Mouse (Mus musculus) limb, embryonic 12.5 days (tissue): Measurements from ENCODE around the gene Pdlim7. TPM values are rescaled to one million over a fixed set of nuclear protein-coding genes. Genes with fewer than 3 reads are reported as not detected.
A peak's percentile ranks its signal among the peaks of the same experiment; 100 is the strongest.

Experiments
- ATAC-seq: fragments of 200-750 bp; cut with Nextera tagmentation; 2 replicates; pipeline ENCODE4 v1.8.0; 2017; ENCODE audit warnings: low read depth, moderate TSS enrichment; ENCODE audit not compliant: insufficient number of reproducible peaks, insufficient read depth, low FRiP score, low TSS enrichment
- H3K27ac ChIP-seq: fragments of 300-500 bp; sonication (generic); 2 replicates; pipeline ENCODE4 v1.5.1; 2016; ENCODE audit warnings: mild to moderate bottlenecking, moderate library complexity
- H3K27me3 ChIP-seq: fragments of 300-500 bp; sonication (generic); 2 replicates; pipeline ENCODE4 v1.6.1; 2016; ENCODE audit warnings: mild to moderate bottlenecking, moderate library complexity
- H3K36me3 ChIP-seq: fragments of 300-500 bp; sonication (generic); 2 replicates; pipeline ENCODE4 v1.6.1; 2016; ENCODE audit warnings: mild to moderate bottlenecking, moderate library complexity
- H3K4me1 ChIP-seq: fragments of 300-500 bp; sonication (generic); replicated peaks from 2 replicates; pipeline ENCODE4 v1.6.1; 2016
- H3K4me2 ChIP-seq: fragments of 300-500 bp; sonication (generic); 2 replicates; pipeline ENCODE4 v1.6.1; 2016; ENCODE audit warnings: mild to moderate bottlenecking, moderate library complexity
- H3K4me3 ChIP-seq: fragments of 300-500 bp; sonication (generic); replicated peaks from 2 replicates; pipeline ENCODE4 v1.5.1; 2016; ENCODE audit warnings: mild to moderate bottlenecking
- H3K9ac ChIP-seq: fragments of 300-500 bp; sonication (generic); replicated peaks from 2 replicates; pipeline ENCODE4 v1.6.1; 2016; ENCODE audit warnings: mild to moderate bottlenecking, moderate library complexity
- H3K9me3 ChIP-seq: fragments of 300-500 bp; sonication (generic); 2 replicates; pipeline ENCODE4 v1.6.1; 2016; ENCODE audit warnings: mild to moderate bottlenecking, moderate library complexity
- WGBS: fragments of 180-500 bp; shearing (Covaris S2); methylation state at CpG from one replicate; pipeline ENCODE4 v1.1.7; 2016; 5-methylcytosine and 5-hydroxymethylcytosine counted together
- polyA plus RNA-seq: library from polyadenylated mRNA; unstranded; fragments of >200 nt; fragmentation: Nextera tagmentation; extraction: Ambion mirVana; gene quantifications from 2 replicates; pipeline ENCODE4 v1.2.1, GENCODE M21; 2016

The Pdlim7 gene
- 154 and 158 TPM in 2 replicates for polyA plus RNA-seq

DNA sequence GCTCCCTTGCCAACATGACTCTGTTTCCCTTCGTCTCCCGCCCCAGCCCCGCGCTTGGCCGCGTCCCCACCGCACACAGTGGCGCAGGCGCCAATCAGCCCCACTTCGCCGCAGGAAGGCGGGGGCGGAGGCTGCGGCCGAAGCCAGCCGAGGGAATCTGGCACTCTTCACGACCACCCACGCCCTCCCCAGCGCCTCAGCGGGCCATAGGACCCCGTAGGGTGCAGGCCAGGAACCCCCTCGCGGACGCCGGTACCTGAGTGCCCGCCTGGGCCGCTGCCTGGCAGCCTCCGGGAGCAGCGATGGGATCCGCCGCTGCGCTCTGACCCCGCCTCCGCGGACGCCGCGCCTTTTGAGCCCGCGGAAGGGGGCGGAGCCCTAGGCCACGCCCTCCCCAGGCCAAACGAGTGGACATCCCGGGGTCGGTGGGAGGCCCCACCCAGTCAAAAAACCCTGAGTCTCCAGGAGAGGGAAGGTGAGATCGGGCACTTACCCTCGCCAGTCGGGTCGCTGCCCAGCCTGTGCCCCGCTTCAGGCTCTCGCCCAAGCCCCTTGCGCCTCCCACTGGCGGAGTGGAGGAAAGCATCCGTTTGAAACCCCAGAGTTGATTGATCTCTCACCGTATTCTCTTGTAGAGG lies at the start of gene Pdlim7:
TSS of gene Pdlim7 (minus strand) at position 566 of the 638 bp plus-strand sequence.
- H3K9me3 ChIP-seq, result no peaks in the 10 kb centered on the region
- H3K4me3 ChIP-seq, result peak within 1 kb of the TSS; percentile 93
- peaks cover 33% of the 10 kb centered on the region for H3K4me1 ChIP-seq
- H3K36me3 ChIP-seq, result peaks cover 27% of the 10 kb centered on the region
- peak within 1 kb of the TSS; percentile 93 for H3K9ac ChIP-seq
- H3K27ac ChIP-seq, result peak within 1 kb of the TSS; percentile 94
- peak; percentile 50 for ATAC-seq
- H3K4me2 ChIP-seq, result peak within 1 kb of the TSS; percentile 93
- under 1% methylated on average over 55 of the region's 55 CpGs for WGBS
- peaks cover 7% of the 10 kb centered on the region; the same call in 1 of the 2 replicates for H3K27me3 ChIP-seq

- H3K36me3 ChIP-seq, result peaks cover 62% of the 10 kb centered on the region
- no peak overlapping the region for H3K9ac ChIP-seq
- 0 out of 2 replicates have a peak overlapping the region, but pooled peaks have one; percentile 7 for H3K27ac ChIP-seq
- H3K4me2 ChIP-seq, result no peak overlapping the region
- ATAC-seq, result no peak
- no peaks in the 10 kb centered on the region for H3K4me1 ChIP-seq
- H3K4me3 ChIP-seq, result no peak overlapping the region
- no peaks in the 10 kb centered on the region for H3K27me3 ChIP-seq
- WGBS, result 78% methylated on average over 6 of the region's 6 CpGs
- no peaks in the 10 kb centered on the region for H3K9me3 ChIP-seq
Measured at GRCm38 (mm10) chr13:55557499-55557898, 44.0 kb upstream of the Pdlim7 start.

GRCm38 (mm10) chr13:55555921-55556320 lies 42.4 kb upstream of the Pdlim7 start:
- H3K9me3 ChIP-seq, result no peaks in the 10 kb centered on the region
- no peaks in the 10 kb centered on the region for H3K4me1 ChIP-seq
- H3K9ac ChIP-seq, result no peak overlapping the region
- H3K27ac ChIP-seq, result no peak overlapping the region
- no peaks in the 10 kb centered on the region for H3K27me3 ChIP-seq
- 93% methylated on average over 9 of the region's 9 CpGs for WGBS
- no peak for ATAC-seq
- H3K4me3 ChIP-seq, result no peak overlapping the region
- H3K36me3 ChIP-seq, result peaks cover 68% of the 10 kb centered on the region
- H3K4me2 ChIP-seq, result no peak overlapping the region

GRCm38 (mm10) chr13:55549061-55549460 lies 35.6 kb upstream of the Pdlim7 start:
- no peak overlapping the region for H3K4me3 ChIP-seq
- no peaks in the 10 kb centered on the region for H3K27me3 ChIP-seq
- H3K9ac ChIP-seq, result no peak overlapping the region
- H3K4me2 ChIP-seq, result no peak overlapping the region
- H3K4me1 ChIP-seq, result no peaks in the 10 kb centered on the region
- no peaks in the 10 kb centered on the region for H3K9me3 ChIP-seq
- peaks cover 100% of the 10 kb centered on the region for H3K36me3 ChIP-seq
- 94% methylated on average over 15 of the region's 15 CpGs for WGBS
- ATAC-seq, result no peak
- no peak overlapping the region for H3K27ac ChIP-seq

- H3K27me3 ChIP-seq, result no peaks in the 10 kb centered on the region
- H3K9ac ChIP-seq, result no peak overlapping the region
- no peak overlapping the region for H3K4me2 ChIP-seq
- no peak for ATAC-seq
- H3K4me1 ChIP-seq, result no peaks in the 10 kb centered on the region
- 89% methylated on average over 5 of the region's 5 CpGs for WGBS
- no peak overlapping the region for H3K27ac ChIP-seq
- H3K36me3 ChIP-seq, result peaks cover 100% of the 10 kb centered on the region
- no peaks in the 10 kb centered on the region for H3K9me3 ChIP-seq
- no peak overlapping the region for H3K4me3 ChIP-seq
Measured at GRCm38 (mm10) chr13:55548426-55548825, 35.0 kb upstream of the Pdlim7 start.

- Histone ChIP-seq H3K4me2 (no peak overlapping the region), H3K27me3 (no peaks in the 10 kb centered on the region), H3K27ac (no peak overlapping the region), H3K9ac (no peak overlapping the region), H3K36me3 (peaks cover 100% of the 10 kb centered on the region), H3K4me1 (no peaks in the 10 kb centered on the region), H3K4me3 (no peak overlapping the region), H3K9me3 (no peaks in the 10 kb centered on the region)
- ATAC-seq, result no peak
- WGBS, result 93% methylated on average over 2 of the region's 2 CpGs
Measured at GRCm38 (mm10) chr13:55547916-55548315, 34.4 kb upstream of the Pdlim7 start.

GRCm38 (mm10) chr13:55544792-55545191 lies 31.3 kb upstream of the Pdlim7 start:
- no peak overlapping the region for H3K4me3 ChIP-seq
- ATAC-seq, result no peak
- no peak overlapping the region for H3K27ac ChIP-seq
- no peak overlapping the region for H3K4me2 ChIP-seq
- H3K36me3 ChIP-seq, result peaks cover 100% of the 10 kb centered on the region
- H3K27me3 ChIP-seq, result no peaks in the 10 kb centered on the region
- no peaks in the 10 kb centered on the region for H3K9me3 ChIP-seq
- 88% methylated on average over 6 of the region's 6 CpGs for WGBS
- H3K4me1 ChIP-seq, result no peaks in the 10 kb centered on the region
- no peak overlapping the region for H3K9ac ChIP-seq

DNA sequence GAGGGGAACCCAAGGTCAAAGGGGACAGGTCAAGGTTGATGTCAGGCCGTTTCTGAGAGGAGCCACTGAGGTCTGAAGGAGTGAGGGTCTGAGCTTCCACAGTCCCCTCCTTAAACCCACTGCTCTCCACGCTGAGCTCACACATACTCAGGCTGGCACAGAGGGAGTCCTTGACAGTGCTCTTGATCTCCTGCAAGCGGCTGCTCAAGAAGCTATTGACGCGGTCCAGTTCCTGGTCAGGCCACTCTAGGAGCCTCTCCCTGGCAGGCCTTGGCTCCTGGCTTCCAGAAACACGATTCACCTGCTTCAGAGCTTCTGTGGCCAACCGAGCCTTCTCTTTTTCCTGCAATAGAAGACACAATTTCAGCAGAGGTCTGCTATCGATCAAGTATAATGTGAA lies 30.0 kb upstream of the Pdlim7 start:
- no peak overlapping the region for H3K9ac ChIP-seq
- no peaks in the 10 kb centered on the region for H3K9me3 ChIP-seq
- no peaks in the 10 kb centered on the region for H3K4me1 ChIP-seq
- no peak overlapping the region for H3K27ac ChIP-seq
- H3K27me3 ChIP-seq, result no peaks in the 10 kb centered on the region
- WGBS, result 88% methylated on average over 8 of the region's 8 CpGs
- H3K36me3 ChIP-seq, result peaks cover 100% of the 10 kb centered on the region
- ATAC-seq, result no peak
- H3K4me3 ChIP-seq, result no peak overlapping the region
- H3K4me2 ChIP-seq, result no peak overlapping the region

- no peaks in the 10 kb centered on the region for H3K4me1 ChIP-seq
- H3K4me2 ChIP-seq, result no peak overlapping the region
- ATAC-seq, result no peak
- no peak overlapping the region for H3K4me3 ChIP-seq
- no peak overlapping the region for H3K27ac ChIP-seq
- no peak overlapping the region for H3K9ac ChIP-seq
- no peaks in the 10 kb centered on the region for H3K27me3 ChIP-seq
- H3K9me3 ChIP-seq, result no peaks in the 10 kb centered on the region
- 95% methylated on average over 4 of the region's 4 CpGs for WGBS
- H3K36me3 ChIP-seq, result peaks cover 100% of the 10 kb centered on the region
Measured at GRCm38 (mm10) chr13:55542891-55543290, 29.4 kb upstream of the Pdlim7 start.

DNA sequence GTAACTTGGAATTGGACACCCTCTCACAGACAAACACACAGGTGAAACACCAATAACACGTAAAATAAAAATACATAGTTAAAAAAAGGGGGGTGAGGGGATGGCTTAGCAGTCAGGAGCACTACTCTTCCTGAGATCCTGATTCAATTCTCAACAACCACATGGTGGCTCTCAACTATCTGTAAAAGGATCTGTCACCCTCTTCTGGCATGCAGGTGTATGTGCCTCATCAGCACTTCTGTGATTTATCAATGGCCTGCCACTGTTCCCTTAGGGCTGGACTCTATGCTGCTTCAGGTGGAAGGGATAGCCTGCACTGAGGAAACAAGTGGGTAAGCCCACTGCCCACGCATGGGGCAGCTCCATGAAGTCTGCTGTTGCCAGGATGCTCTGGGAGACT lies 27.5 kb upstream of the Pdlim7 start:
- H3K9me3 ChIP-seq, result no peaks in the 10 kb centered on the region

GRCm38 (mm10) chr13:55536194-55537175 lies 23.0 kb upstream of the Pdlim7 start, which contains the start of gene Ddx41:
Gene Ddx41 (minus strand): TSS chr13:55536658.
- peak within 1 kb of the TSS; percentile 98 for H3K4me2 ChIP-seq
- peak within 1 kb of the TSS; percentile 74 for H3K4me3 ChIP-seq
- peaks cover 77% of the 10 kb centered on the region for H3K36me3 ChIP-seq
- peaks cover 9% of the 10 kb centered on the region for H3K4me1 ChIP-seq
- WGBS, result under 1% methylated on average over 70 of the region's 70 CpGs
- peak; percentile 96 for ATAC-seq
- 0 out of 2 replicates have a peak within 1 kb of the TSS, but pooled peaks have one; percentile 50 for H3K27ac ChIP-seq
- no peaks in the 10 kb centered on the region for H3K27me3 ChIP-seq
- peak within 1 kb of the TSS; percentile 82 for H3K9ac ChIP-seq
- H3K9me3 ChIP-seq, result no peaks in the 10 kb centered on the region

More for the DNA sequence above, 27.5 kb upstream of the Pdlim7 start:
- ATAC-seq, result no peak
- 86% methylated on average over 2 of the region's 2 CpGs for WGBS
- no peaks in the 10 kb centered on the region for H3K4me1 ChIP-seq
- H3K4me2 ChIP-seq, result no peak overlapping the region
- H3K27ac ChIP-seq, result no peak overlapping the region
- no peak overlapping the region for H3K9ac ChIP-seq
- peaks cover 86% of the 10 kb centered on the region for H3K36me3 ChIP-seq
- H3K27me3 ChIP-seq, result no peaks in the 10 kb centered on the region
- H3K4me3 ChIP-seq, result no peak overlapping the region
